Mouse (Mus musculus) limb, embryonic 13.5 days (tissue): ENCODE measurements around the gene Slc37a1. TPM values are rescaled to one million over a fixed set of nuclear protein-coding genes. Genes with fewer than 3 reads are reported as not detected.

Experiments
- ATAC-seq: fragments of 200-750 bp; cut with Nextera tagmentation; 2 replicates; pipeline ENCODE4 v1.8.0; 2017; ENCODE audit warnings: low read depth, moderate number of reproducible peaks, moderate TSS enrichment; ENCODE audit not compliant: low FRiP score
- H3K27ac ChIP-seq: fragments of 300-500 bp; sonication (generic); 2 replicates; pipeline ENCODE4 v1.5.1; 2015; ENCODE audit warnings: inconsistent platforms, mild to moderate bottlenecking, moderate library complexity
- H3K27me3 ChIP-seq: fragments of 300-500 bp; sonication (generic); 2 replicates; pipeline ENCODE4 v1.6.1; 2015; ENCODE audit warnings: mild to moderate bottlenecking, inconsistent platforms
- H3K36me3 ChIP-seq: fragments of 300-500 bp; sonication (generic); 2 replicates; pipeline ENCODE4 v1.6.1; 2015; ENCODE audit warnings: inconsistent platforms, mild to moderate bottlenecking, moderate library complexity
- H3K4me1 ChIP-seq: fragments of 300-500 bp; sonication (generic); 2 replicates; pipeline ENCODE4 v1.6.1; 2015; ENCODE audit warnings: inconsistent platforms
- H3K4me2 ChIP-seq: fragments of 300-500 bp; sonication (generic); replicated peaks from 2 replicates; pipeline ENCODE4 v1.6.1; 2015; ENCODE audit warnings: inconsistent platforms, mild to moderate bottlenecking, moderate library complexity
- H3K4me3 ChIP-seq: fragments of 300-500 bp; sonication (generic); 2 replicates; pipeline ENCODE4 v1.5.1; 2015; ENCODE audit warnings: moderate library complexity, mild to moderate bottlenecking, inconsistent platforms
- H3K9ac ChIP-seq: fragments of 300-500 bp; sonication (generic); 2 replicates; pipeline ENCODE4 v1.6.1; 2015; ENCODE audit warnings: mild to moderate bottlenecking, inconsistent platforms
- H3K9me3 ChIP-seq: fragments of 300-500 bp; sonication (generic); 2 replicates; pipeline ENCODE4 v1.6.1; 2016; ENCODE audit warnings: inconsistent platforms
- WGBS: fragments of 180-500 bp; shearing (Covaris S2); methylation state at CpG from one replicate; pipeline ENCODE4 v1.1.7; 2015; 5-methylcytosine and 5-hydroxymethylcytosine counted together
- polyA plus RNA-seq: library from polyadenylated mRNA; unstranded; fragments of >200 nt; fragmentation: Nextera tagmentation; extraction: Ambion mirVana; gene quantifications from 2 replicates; pipeline ENCODE4 v1.2.1, GENCODE M21; 2015

The Slc37a1 gene
- polyA plus RNA-seq, 1 experiment from 2014 or later = 1.3 TPM

- no peak overlapping the region for H3K27ac ChIP-seq
These were observed 28.6 kb downstream of the Slc37a1 start for GRCm38 (mm10) chr17:31315046-31315792.

GRCm38 (mm10) chr17:31315993-31316392 lies 29.4 kb downstream of the Slc37a1 start:
- 80% methylated on average over 6 of the region's 6 CpGs for WGBS
- 0 out of 2 replicates have a peak, but pooled peaks cover 6% of the 10 kb centered on the region for H3K27me3 ChIP-seq
- H3K9me3 ChIP-seq = no peaks in the 10 kb centered on the region

More at GRCm38 (mm10) chr17:31315046-31315792, 28.6 kb downstream of the Slc37a1 start:
- no peak for ATAC-seq
- Histone ChIP-seq H3K4me2 (no peak overlapping the region), H3K9me3 (no peaks in the 10 kb centered on the region), H3K27me3 (0 out of 2 replicates have a peak, but pooled peaks cover 6% of the 10 kb centered on the region), H3K4me3 (no peak overlapping the region), H3K9ac (no peak overlapping the region), H3K36me3 (no peaks in the 10 kb centered on the region), H3K4me1 (peaks cover 5% of the 10 kb centered on the region)
- WGBS = 50% methylated on average over 13 of the region's 13 CpGs

GRCm38 (mm10) chr17:31316998-31317397 lies 30.4 kb downstream of the Slc37a1 start:
- H3K27me3 ChIP-seq = 0 out of 2 replicates have a peak, but pooled peaks cover 6% of the 10 kb centered on the region
- H3K4me3 ChIP-seq = no peak overlapping the region
- H3K9me3 ChIP-seq = no peaks in the 10 kb centered on the region
- H3K36me3 ChIP-seq = no peaks in the 10 kb centered on the region
- H3K27ac ChIP-seq = no peak overlapping the region
- H3K4me1 ChIP-seq = peaks cover 9% of the 10 kb centered on the region
- no peak for ATAC-seq
- no peak overlapping the region for H3K4me2 ChIP-seq
- no peak overlapping the region for H3K9ac ChIP-seq
- 82% methylated on average over 3 of the region's 3 CpGs for WGBS

More at GRCm38 (mm10) chr17:31315993-31316392, 29.4 kb downstream of the Slc37a1 start:
- Histone ChIP-seq H3K4me1 (peaks cover 6% of the 10 kb centered on the region), H3K27ac (no peak overlapping the region), H3K9ac (no peak overlapping the region), H3K4me2 (no peak overlapping the region), H3K4me3 (no peak overlapping the region), H3K36me3 (no peaks in the 10 kb centered on the region)
- no peak for ATAC-seq

GRCm38 (mm10) chr17:31317521-31318272 lies 31.1 kb downstream of the Slc37a1 start:
- peaks cover 9% of the 10 kb centered on the region for H3K4me1 ChIP-seq
- no peak overlapping the region for H3K4me2 ChIP-seq
- WGBS = 47% methylated on average over 22 of the region's 22 CpGs
- no peak overlapping the region for H3K27ac ChIP-seq
- ATAC-seq = no peak
- no peak overlapping the region for H3K9ac ChIP-seq
- H3K27me3 ChIP-seq = 0 out of 2 replicates have a peak, but pooled peaks cover 6% of the 10 kb centered on the region
- no peaks in the 10 kb centered on the region for H3K9me3 ChIP-seq
- H3K36me3 ChIP-seq = no peaks in the 10 kb centered on the region
- no peak overlapping the region for H3K4me3 ChIP-seq

- ATAC-seq = no peak
- H3K27ac ChIP-seq = no peak overlapping the region
- no peak overlapping the region for H3K4me3 ChIP-seq
- 89% methylated on average over 19 of the region's 19 CpGs for WGBS
- no peaks in the 10 kb centered on the region for H3K9me3 ChIP-seq
- H3K36me3 ChIP-seq = no peaks in the 10 kb centered on the region
- no peak overlapping the region for H3K4me2 ChIP-seq
- peaks cover 9% of the 10 kb centered on the region for H3K4me1 ChIP-seq
- H3K9ac ChIP-seq = no peak overlapping the region
- 0 out of 2 replicates have a peak, but pooled peaks cover 6% of the 10 kb centered on the region for H3K27me3 ChIP-seq
These were observed 32.5 kb downstream of the Slc37a1 start for GRCm38 (mm10) chr17:31318906-31319767.

- peaks cover 8% of the 10 kb centered on the region; the same call in 1 of the 2 replicates for H3K4me1 ChIP-seq
- no peak overlapping the region for H3K4me2 ChIP-seq
- no peaks in the 10 kb centered on the region for H3K36me3 ChIP-seq
- H3K9me3 ChIP-seq = no peaks in the 10 kb centered on the region
- H3K4me3 ChIP-seq = no peak overlapping the region
- no peak for ATAC-seq
- WGBS = 75% methylated on average over 12 of the region's 12 CpGs
- no peak overlapping the region for H3K27ac ChIP-seq
- H3K27me3 ChIP-seq = 0 out of 2 replicates have a peak, but pooled peaks cover 6% of the 10 kb centered on the region
- no peak overlapping the region for H3K9ac ChIP-seq
These were observed 34.8 kb downstream of the Slc37a1 start for GRCm38 (mm10) chr17:31321425-31321824.

DNA sequence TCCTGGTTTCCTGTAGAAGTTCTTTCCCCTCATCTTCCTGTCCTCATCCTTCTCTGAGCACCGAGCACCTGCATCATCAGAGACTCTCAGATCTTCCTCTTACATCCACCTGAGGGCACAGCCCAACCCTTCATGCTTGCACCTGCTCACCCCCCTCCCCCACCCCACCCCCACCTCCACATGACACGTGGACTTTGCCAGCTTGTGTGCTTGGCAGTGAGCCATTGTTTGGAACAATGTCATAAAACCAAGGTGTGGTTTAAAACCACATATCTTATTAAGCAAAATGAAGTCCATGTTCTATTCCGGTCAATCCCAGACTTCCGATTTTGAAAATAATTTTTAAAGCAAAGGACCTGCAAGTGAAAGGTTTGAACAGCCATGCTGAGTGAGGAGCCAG lies 35.9 kb downstream of the Slc37a1 start:
- Histone ChIP-seq H3K36me3 (no peaks in the 10 kb centered on the region), H3K27ac (no peak overlapping the region), H3K27me3 (0 out of 2 replicates have a peak, but pooled peaks cover 3% of the 10 kb centered on the region), H3K4me2 (no peak overlapping the region), H3K9me3 (no peaks in the 10 kb centered on the region), H3K9ac (no peak overlapping the region), H3K4me3 (no peak overlapping the region), H3K4me1 (peaks cover 8% of the 10 kb centered on the region; the same call in 1 of the 2 replicates)
- WGBS = 71% methylated on average over 4 of the region's 4 CpGs
- ATAC-seq = no peak

GRCm38 (mm10) chr17:31323379-31323778 lies 36.8 kb downstream of the Slc37a1 start:
- no peak overlapping the region for H3K27ac ChIP-seq
- WGBS = 88% methylated on average over 4 of the region's 4 CpGs
- H3K4me2 ChIP-seq = no peak overlapping the region
- ATAC-seq = no peak
- H3K27me3 ChIP-seq = no peaks in the 10 kb centered on the region
- H3K4me3 ChIP-seq = no peak overlapping the region
- no peaks in the 10 kb centered on the region for H3K9me3 ChIP-seq
- H3K9ac ChIP-seq = no peak overlapping the region
- H3K4me1 ChIP-seq = peaks cover 8% of the 10 kb centered on the region; the same call in 1 of the 2 replicates
- no peaks in the 10 kb centered on the region for H3K36me3 ChIP-seq

DNA sequence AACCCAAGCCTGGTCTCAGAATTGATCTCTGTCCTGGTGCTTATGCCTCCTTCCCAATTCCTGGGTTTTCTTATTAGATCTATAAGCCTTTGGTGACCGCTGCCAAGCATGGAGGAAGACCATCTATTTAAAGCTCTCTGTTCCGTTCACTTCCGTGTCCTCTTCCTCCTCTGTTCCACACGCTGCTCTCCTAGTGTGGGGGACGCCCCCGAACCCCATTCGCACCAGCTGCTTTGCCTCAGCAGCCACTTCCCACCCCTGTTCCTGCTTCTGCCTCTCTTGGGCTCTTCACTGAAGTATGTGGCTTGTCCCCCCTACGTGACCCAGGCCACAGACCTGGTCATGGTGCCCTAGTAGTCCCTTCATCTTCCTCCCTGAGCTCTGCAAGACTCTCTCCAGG lies 37.6 kb downstream of the Slc37a1 start:
- 92% methylated on average over 8 of the region's 8 CpGs for WGBS
- no peak for ATAC-seq
- H3K36me3 ChIP-seq = no peaks in the 10 kb centered on the region
- no peaks in the 10 kb centered on the region for H3K9me3 ChIP-seq
- H3K27ac ChIP-seq = no peak overlapping the region
- H3K9ac ChIP-seq = no peak overlapping the region
- peaks cover 8% of the 10 kb centered on the region; the same call in 1 of the 2 replicates for H3K4me1 ChIP-seq
- no peak overlapping the region for H3K4me2 ChIP-seq
- H3K4me3 ChIP-seq = no peak overlapping the region
- no peaks in the 10 kb centered on the region for H3K27me3 ChIP-seq

- Histone ChIP-seq H3K9me3 (no peaks in the 10 kb centered on the region), H3K4me2 (no peak overlapping the region), H3K9ac (no peak overlapping the region), H3K36me3 (no peaks in the 10 kb centered on the region), H3K27ac (no peak overlapping the region), H3K4me3 (no peak overlapping the region), H3K4me1 (peaks cover 8% of the 10 kb centered on the region; the same call in 1 of the 2 replicates), H3K27me3 (no peaks in the 10 kb centered on the region)
- ATAC-seq = no peak
- WGBS = 66% methylated on average over 13 of the region's 13 CpGs
These were observed 39.0 kb downstream of the Slc37a1 start for GRCm38 (mm10) chr17:31325451-31326219.
